Mouse (Mus musculus): ENCODE measurements around the gene Itk. TPM values are rescaled to one million over a fixed set of nuclear protein-coding genes. Genes with fewer than 3 reads are reported as not detected.
A peak's percentile ranks its signal among the peaks of the same experiment; 100 is the strongest.

The Itk gene
- polyA plus RNA-seq, 1 experiment, result 0.05 TPM

- no peaks in the 10 kb centered on the region for H3K36me3 ChIP-seq (ENCODE audit: control insufficient read depth, insufficient read depth)
- no peak overlapping the region for H3ac ChIP-seq (ENCODE audit: control insufficient read depth, insufficient read length, low read depth)
- H3K27me3 ChIP-seq (ENCODE audit: control insufficient read depth, insufficient read depth, insufficient read length), result no peaks in the 10 kb centered on the region
- H3K4me3 ChIP-seq (ENCODE audit: insufficient read depth, poor library complexity, severe bottlenecking), result no peak overlapping the region
- H3K79me3 ChIP-seq (ENCODE audit: low read depth), result no peaks in the 10 kb centered on the region
- no peak for TF ChIP-seq CTCF (IDR thresholded peaks at IDR 0.05; ENCODE audit: control insufficient read depth, insufficient read depth, insufficient read length)
- TF ChIP-seq USF1 (IDR thresholded peaks at IDR 0.05; ENCODE audit: low read depth), result no peak
- TF ChIP-seq MYOD1 (IDR thresholded peaks at IDR 0.05; ENCODE audit: control insufficient read depth, insufficient read length, low read depth), result no peak
- H3K79me2 ChIP-seq (ENCODE audit: control insufficient read depth, insufficient read depth), result no peaks in the 10 kb centered on the region
Observed at GRCm38 (mm10) chr11:46396860-46397179, 7.5 kb upstream of the Itk start.

- TF ChIP-seq MAX (IDR thresholded peaks at IDR 0.05) (no peak), FOSL1 (IDR thresholded peaks at IDR 0.05; ENCODE audit: insufficient read depth, low read length, poor library complexity, severe bottlenecking) (no peak), USF1 (IDR thresholded peaks at IDR 0.05; ENCODE audit: low read depth) (no peak), MYOD1 (IDR thresholded peaks at IDR 0.05; ENCODE audit: control insufficient read depth, insufficient read length, low read depth) (no peak), CTCF (IDR thresholded peaks at IDR 0.05; ENCODE audit: control insufficient read depth, insufficient read depth, insufficient read length) (no peak), CEBPB (IDR thresholded peaks at IDR 0.05; ENCODE audit: low read depth) (no peak), MYOG (IDR thresholded peaks at IDR 0.05; ENCODE audit: control insufficient read depth, extremely low read depth, insufficient read length) (no peak)
- H3K36me3 ChIP-seq (ENCODE audit: control insufficient read depth, insufficient read depth), result no peaks in the 10 kb centered on the region
- H3K79me3 ChIP-seq (ENCODE audit: low read depth), result no peaks in the 10 kb centered on the region
- H3K4me3 ChIP-seq (ENCODE audit: insufficient read depth, poor library complexity, severe bottlenecking), result no peak within 1 kb of the TSS
- H3K79me2 ChIP-seq (ENCODE audit: control insufficient read depth, insufficient read depth), result no peaks in the 10 kb centered on the region
- H3K27me3 ChIP-seq (ENCODE audit: control insufficient read depth, insufficient read depth, insufficient read length), result no peaks in the 10 kb centered on the region
- no peak within 1 kb of the TSS for H3ac ChIP-seq (ENCODE audit: control insufficient read depth, insufficient read length, low read depth)
Observed at GRCm38 (mm10) chr11:46396167-46396859, 7.0 kb upstream of the Itk start, which contains the start of gene Fam71b. Gene Fam71b, plus strand, starts transcription at chr11:46396559.

GRCm38 (mm10) chr11:46395698-46396097 is 6.4 kb upstream of the Itk start:
- H3K79me3 ChIP-seq (ENCODE audit: low read depth), result no peaks in the 10 kb centered on the region
- no peak for TF ChIP-seq CEBPB (IDR thresholded peaks at IDR 0.05; ENCODE audit: low read depth)
- TF ChIP-seq MAX (IDR thresholded peaks at IDR 0.05), result no peak
- no peak overlapping the region for H3K4me3 ChIP-seq (ENCODE audit: insufficient read depth, poor library complexity, severe bottlenecking)
- no peak overlapping the region for H3ac ChIP-seq (ENCODE audit: control insufficient read depth, insufficient read length, low read depth)
- H3K27me3 ChIP-seq (ENCODE audit: control insufficient read depth, insufficient read depth, insufficient read length), result no peaks in the 10 kb centered on the region
- no peaks in the 10 kb centered on the region for H3K36me3 ChIP-seq (ENCODE audit: control insufficient read depth, insufficient read depth)
- H3K79me2 ChIP-seq (ENCODE audit: control insufficient read depth, insufficient read depth), result no peaks in the 10 kb centered on the region

- Histone ChIP-seq H3ac (ENCODE audit: control insufficient read depth, insufficient read length, low read depth) (no peak overlapping the region), H3K36me3 (ENCODE audit: control insufficient read depth, insufficient read depth) (no peaks in the 10 kb centered on the region), H3K79me3 (ENCODE audit: low read depth) (no peaks in the 10 kb centered on the region), H3K79me2 (ENCODE audit: control insufficient read depth, insufficient read depth) (no peaks in the 10 kb centered on the region), H3K4me3 (ENCODE audit: insufficient read depth, poor library complexity, severe bottlenecking) (no peak overlapping the region), H3K27me3 (ENCODE audit: control insufficient read depth, insufficient read depth, insufficient read length) (no peaks in the 10 kb centered on the region)
- no peak for TF ChIP-seq MYOG (IDR thresholded peaks at IDR 0.05; ENCODE audit: control insufficient read depth, extremely low read depth, insufficient read length)
- no peak for TF ChIP-seq CEBPB (IDR thresholded peaks at IDR 0.05; ENCODE audit: low read depth)
- TF ChIP-seq USF1 (IDR thresholded peaks at IDR 0.05; ENCODE audit: low read depth), result no peak
- TF ChIP-seq CTCF (IDR thresholded peaks at IDR 0.05; ENCODE audit: control insufficient read depth, insufficient read depth, insufficient read length), result no peak
- TF ChIP-seq MAX (IDR thresholded peaks at IDR 0.05), result no peak
- no peak for TF ChIP-seq MYOD1 (IDR thresholded peaks at IDR 0.05; ENCODE audit: control insufficient read depth, insufficient read length, low read depth)
- TF ChIP-seq FOSL1 (IDR thresholded peaks at IDR 0.05; ENCODE audit: insufficient read depth, low read length, poor library complexity, severe bottlenecking), result no peak
Observed at GRCm38 (mm10) chr11:46395088-46395487, 5.8 kb upstream of the Itk start.

- no peaks in the 10 kb centered on the region for H3K79me3 ChIP-seq (ENCODE audit: low read depth)
- H3K79me2 ChIP-seq (ENCODE audit: control insufficient read depth, insufficient read depth), result no peaks in the 10 kb centered on the region
- H3ac ChIP-seq (ENCODE audit: control insufficient read depth, insufficient read length, low read depth), result no peak overlapping the region
- H3K27me3 ChIP-seq (ENCODE audit: control insufficient read depth, insufficient read depth, insufficient read length), result no peaks in the 10 kb centered on the region
- H3K36me3 ChIP-seq (ENCODE audit: control insufficient read depth, insufficient read depth), result no peaks in the 10 kb centered on the region
- H3K4me3 ChIP-seq (ENCODE audit: insufficient read depth, poor library complexity, severe bottlenecking), result no peak overlapping the region
- TF ChIP-seq MYOD1 (IDR thresholded peaks at IDR 0.05; ENCODE audit: control insufficient read depth, insufficient read length, low read depth) (no peak), MAX (IDR thresholded peaks at IDR 0.05) (no peak), FOSL1 (IDR thresholded peaks at IDR 0.05; ENCODE audit: insufficient read depth, low read length, poor library complexity, severe bottlenecking) (no peak), USF1 (IDR thresholded peaks at IDR 0.05; ENCODE audit: low read depth) (no peak), CEBPB (IDR thresholded peaks at IDR 0.05; ENCODE audit: low read depth) (no peak), CTCF (IDR thresholded peaks at IDR 0.05; ENCODE audit: control insufficient read depth, insufficient read depth, insufficient read length) (no peak)
Observed at GRCm38 (mm10) chr11:46393413-46393812, 4.1 kb upstream of the Itk start.

GRCm38 (mm10) chr11:46392890-46393289 is 3.6 kb upstream of the Itk start:
- TF ChIP-seq MYOD1 (IDR thresholded peaks at IDR 0.05; ENCODE audit: control insufficient read depth, insufficient read length, low read depth) (peak; percentile 97), CEBPB (IDR thresholded peaks at IDR 0.05; ENCODE audit: low read depth) (no peak)
- Histone ChIP-seq H3K36me3 (ENCODE audit: control insufficient read depth, insufficient read depth) (no peaks in the 10 kb centered on the region), H3K4me3 (ENCODE audit: insufficient read depth, poor library complexity, severe bottlenecking) (no peak overlapping the region), H3K27me3 (ENCODE audit: control insufficient read depth, insufficient read depth, insufficient read length) (no peaks in the 10 kb centered on the region), H3K79me3 (ENCODE audit: low read depth) (no peaks in the 10 kb centered on the region), H3K79me2 (ENCODE audit: control insufficient read depth, insufficient read depth) (no peaks in the 10 kb centered on the region), H3ac (ENCODE audit: control insufficient read depth, insufficient read length, low read depth) (no peak overlapping the region)
